Mouse (Mus musculus): ENCODE results near the gene Anp32b.

DNA sequence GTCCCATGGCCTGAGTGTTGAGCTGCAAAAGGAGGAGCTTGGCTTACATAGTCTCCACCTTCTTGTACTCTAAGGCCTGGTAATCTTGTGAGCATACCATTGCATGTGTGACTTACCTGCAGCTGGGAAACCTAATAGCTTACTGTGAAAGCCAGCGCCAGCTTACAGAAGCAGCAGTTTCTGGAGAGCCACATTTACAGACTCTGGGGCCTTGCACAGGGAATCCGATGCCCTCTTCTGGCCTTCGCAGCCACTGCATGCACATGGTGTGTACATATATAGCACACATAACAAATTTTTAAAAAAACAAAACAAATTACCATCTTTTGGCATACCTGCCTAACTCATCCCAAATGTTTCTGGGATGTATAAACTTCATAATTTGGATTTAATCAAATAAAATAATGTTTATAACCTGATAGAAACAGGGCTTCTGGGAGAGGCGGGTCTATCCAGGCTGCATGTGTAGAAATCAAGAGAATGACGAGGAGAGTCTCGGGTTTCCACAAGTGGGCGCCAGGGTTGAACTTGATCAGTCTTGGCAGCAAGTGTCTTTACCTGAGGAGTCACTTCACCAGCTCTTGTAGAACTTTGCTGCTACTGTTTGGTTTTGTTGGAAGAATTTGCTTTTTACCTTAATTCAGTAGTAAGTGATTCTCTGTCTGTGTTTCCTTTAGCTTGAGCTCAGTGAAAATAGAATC, 12.6 kb downstream of the Anp32b start:
- TF ChIP-seq CTCF (IDR thresholded peaks at IDR 0.05; ENCODE audit: low read depth, low read length) (peak; percentile 60), POLR2A (IDR thresholded peaks at IDR 0.05; ENCODE audit: borderline replicate concordance, low read depth, low read length) (no peak)

All from bone marrow macrophage, adult 2 months (primary cell).